Mouse (Mus musculus) kidney, postnatal 4 days (tissue): ENCODE results near the gene Fam118a.
"Not testable (repeated sequence)": the region's sequence is repeated elsewhere in the genome, so short reads cannot be mapped to it uniquely, and the experiment has no call there.

ENCODE experiments used
- DNase-seq, 2 experiments: peaks; one replicate each; pipeline ENCODE4 v3.0.0; 2021; ENCODE audit warnings: mixed read lengths in 2 of 2

Gene Fam118a

DNA sequence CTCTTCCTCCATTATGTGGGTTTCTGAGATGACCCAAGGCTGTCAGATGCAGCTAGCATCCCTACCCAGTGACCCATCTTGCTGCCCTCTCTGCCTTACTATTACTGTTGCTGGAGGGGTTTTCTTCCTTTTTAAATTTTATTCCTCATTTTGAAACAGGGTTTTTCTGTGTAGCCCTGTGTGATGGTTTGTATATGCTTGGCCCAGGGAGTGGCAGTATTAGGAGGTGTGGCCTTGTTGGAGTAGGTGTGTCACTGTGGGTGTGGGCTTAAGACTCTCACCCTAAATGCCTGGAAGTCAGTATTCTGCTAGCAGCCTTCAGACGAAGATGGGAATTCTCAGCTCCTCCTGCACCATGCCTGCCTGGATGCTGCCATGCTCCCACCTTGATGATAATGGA is at the start of gene Fam118a:
Gene Fam118a (plus strand): TSS at position 301 of the 400 bp plus-strand sequence.
- not testable (repeated sequence) for DNase-seq

DNA sequence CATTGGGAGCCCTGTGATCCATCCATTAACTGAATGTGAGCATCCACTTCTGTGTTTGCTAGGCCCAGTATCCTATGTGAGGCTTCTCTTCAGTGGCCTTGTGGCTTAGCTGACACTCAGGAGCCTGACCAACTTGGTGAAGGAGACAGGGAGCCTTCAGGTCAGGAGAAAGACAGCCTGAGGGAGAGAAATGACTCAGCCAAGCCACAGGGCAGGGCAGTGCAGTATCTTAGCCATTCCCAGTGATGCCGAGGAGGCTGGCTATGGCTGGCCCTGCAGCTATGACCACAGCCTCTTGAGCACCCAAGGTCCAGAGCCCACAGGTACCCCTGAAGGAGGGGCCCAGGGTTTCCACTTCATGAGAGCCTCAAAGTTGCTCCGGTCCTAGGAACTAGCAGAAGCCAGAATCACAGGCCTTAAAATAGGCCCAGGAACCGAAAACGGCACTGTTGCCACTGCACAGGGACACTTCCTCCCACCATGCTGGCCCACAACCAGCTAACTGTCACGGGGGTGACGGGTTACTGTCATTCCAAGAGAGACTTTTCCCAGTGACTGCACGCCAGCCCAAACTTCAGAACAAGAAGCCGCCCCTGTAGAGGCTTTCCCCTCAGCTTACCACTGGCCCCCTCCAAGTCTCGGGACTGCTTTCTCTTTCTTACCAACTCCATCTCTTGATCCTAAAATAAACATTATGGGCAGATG is 47.0 kb upstream of the Fam118a start:
- no peak for DNase-seq

DNA sequence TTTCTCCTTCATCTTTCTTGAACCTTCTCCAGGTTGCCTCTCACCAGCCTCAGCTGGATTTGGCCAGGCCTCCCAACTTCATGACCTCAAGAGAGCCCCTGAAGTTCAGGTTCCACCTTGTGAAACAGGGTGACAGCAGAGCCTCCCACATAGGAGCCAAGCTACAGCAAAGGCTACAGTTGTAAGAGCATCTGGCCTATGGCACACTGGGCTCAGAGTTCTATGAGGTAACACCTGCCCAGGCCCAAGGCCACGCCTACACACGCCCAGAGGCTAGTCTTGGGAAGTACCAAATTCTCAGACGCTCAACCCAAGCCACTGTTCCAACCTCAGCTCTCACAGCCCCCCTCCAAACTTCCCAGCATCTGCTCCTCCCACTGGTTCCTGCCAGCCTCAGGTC is 45.9 kb upstream of the Fam118a start:
- DNase-seq: no peak

DNA sequence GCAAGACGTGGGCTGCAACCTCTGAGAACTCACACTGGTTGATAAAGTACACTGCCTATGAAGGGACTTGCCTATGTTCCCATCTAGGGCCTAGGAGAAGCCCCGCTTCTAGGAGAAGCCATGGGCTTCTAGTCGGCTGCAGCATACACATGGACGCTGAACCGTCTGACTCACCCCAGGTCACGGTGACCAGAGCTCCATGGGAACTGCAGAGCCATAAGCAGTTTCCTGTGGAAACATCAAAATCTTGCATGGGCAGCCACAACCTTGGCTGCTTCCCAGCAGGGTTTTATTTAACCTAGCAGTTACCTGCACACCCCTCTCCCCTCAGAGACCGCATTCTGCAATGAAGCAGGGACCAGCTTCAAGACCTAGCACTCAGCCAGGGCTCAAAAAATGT is 45.0 kb upstream of the Fam118a start:
- no peak for DNase-seq

DNA sequence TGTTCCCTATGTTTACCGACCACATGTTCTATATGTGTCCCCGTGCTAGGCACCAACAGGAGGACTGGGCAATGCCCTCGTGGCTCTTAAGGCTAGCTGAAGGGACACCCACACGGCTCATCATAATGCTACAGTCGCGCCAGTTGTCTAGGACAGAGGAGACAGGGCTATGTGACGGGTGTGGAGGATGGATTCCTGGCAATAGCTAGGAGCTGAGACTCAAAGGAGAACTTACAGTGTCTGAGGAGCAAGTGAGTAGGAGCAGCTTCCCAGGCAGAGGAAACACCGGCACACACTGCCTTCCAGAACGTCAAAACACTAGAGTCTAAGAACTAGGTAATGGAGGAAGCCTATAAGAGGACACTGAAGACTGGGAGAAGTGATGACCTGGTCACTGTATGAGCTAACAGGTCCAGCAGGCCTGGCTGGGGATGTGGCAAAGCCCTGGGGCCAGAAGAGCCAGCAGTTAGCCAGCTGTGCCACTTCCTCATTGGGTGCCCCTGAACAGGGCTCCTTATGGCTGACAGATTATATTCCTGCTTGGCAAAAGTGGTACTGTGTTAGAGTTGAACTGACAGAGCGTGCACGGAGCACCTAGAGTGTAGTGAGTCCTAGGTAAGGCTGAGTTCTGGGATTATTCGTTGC is 43.1 kb upstream of the Fam118a start:
- no peak for DNase-seq

DNA sequence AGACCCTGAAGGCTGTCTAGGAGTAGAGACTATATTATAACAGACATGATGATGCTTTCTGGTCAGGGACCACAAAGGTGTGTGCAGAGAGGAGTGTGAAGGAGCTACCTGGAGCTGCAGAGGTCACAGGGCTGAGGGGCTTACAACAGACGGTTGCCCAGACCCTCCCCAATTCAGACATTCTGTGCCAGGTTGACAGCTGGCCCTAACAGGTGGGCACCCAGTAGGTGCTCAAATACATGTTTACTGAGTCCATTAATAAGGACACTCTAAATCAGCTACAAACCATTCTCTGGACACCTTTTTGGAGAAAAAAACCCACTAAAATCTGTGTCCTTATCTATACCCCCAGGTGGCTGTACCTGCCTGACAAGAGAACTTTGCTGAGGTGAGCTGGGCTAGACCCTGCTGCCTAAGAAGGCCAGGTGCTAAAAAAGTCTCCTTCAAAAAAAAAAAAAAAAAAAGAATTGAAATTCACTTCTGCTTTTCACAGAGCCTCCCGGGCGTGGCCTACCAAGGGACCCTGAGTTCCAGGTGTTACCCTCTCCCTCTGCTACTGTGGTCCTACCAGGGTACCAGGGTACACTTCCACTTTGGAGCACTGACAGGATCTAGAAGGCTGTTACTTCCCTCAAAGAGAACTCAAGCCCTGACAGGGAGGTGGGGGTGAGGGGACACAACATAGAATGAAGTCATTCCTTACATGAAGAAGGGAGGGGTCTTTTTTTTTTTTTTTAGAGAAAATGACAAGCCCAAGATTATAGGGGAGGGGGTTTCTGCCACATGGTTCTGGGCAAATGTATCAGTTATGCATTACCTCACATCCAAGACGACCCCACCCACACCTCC is 42.4 kb upstream of the Fam118a start:
- no peak for DNase-seq

DNA sequence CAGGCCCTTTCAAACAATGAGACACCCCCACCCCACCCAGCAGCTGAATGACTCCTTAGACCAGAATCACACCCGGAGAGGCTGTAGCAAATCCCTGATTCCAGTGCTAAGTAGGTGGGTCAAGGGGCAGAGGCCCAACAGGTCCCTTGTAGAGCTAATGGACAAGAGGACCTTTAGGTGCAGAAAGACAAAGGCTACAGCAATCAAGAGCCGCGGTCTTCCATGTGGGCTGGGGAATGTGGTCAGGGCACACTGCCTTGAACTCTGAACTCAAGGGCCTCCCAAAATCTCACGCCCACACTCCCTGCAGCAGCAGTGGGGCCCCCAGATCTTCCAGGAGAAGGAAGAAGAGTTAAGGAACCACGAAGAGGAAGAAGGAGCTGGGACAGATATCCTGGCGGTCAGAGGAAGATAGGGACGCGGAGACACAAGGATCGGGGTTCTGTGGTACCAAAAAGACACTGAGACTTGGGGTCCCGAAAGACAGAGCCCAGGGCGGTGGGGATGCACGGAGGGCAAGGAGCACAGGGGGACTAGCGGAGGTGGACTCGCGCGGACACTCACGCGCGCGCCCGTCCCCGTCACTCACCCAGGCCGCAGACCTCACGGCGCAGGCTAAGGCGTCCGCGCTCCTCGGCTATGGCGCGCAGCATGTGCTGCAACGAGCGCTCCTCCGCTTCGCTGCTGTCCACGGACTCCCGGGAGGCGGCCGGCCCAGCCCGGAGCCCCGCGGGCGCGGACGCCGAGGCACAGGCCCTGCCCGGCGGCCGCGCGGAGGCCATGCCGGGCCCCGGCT is 41.5 kb upstream of the Fam118a start:
- DNase-seq: peak in 1 of 2 experiments; percentile 57

DNA sequence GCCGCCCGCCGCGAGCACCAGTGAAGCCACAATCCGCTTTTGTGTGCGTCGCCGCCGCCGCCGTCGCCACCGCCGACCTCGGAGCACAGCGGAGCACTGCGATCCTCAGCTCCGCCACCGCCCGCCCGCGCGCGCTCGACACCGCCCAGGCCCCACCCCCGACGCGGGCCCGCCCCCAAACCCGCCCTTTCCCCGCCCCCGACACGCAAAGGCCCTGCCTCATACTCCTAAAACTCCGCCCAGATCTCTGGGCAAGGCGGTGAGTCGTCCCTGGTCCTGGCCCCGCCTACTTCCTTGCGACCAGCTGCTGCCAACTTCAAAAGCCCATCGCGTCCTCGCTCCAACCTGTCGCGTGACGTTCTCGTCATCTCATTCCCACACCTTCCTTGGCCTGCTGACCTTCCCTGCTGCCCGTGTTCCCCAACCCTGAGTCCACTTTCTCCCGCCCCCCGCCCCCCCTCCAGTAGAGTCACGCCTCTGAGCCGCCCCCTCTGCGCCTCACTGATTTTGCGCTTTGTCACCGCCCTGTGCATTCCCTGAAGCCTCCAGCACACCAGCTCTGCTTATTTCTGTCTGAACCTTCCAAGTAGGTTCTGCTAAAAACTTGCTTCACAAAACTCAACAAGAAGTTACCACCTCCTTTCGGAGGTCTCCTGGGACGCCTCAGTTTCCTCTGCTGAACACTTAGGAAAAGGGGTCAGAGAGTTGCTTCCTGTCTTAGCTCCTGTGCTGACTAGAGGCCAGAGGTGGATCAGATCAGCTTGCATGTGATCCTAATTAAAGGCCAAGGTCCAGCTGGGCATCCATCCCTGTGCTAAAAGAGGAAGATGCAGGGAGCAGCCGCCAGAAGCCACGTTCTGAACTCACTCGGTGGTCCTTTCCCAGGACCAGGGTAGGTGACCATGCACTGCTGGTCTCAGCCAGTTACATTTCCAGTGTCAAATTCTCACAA is 40.6 kb upstream of the Fam118a start, which contains the start of gene 5031439G07Rik:
Gene 5031439G07Rik (minus strand): TSS at position 678 of the 952 bp plus-strand sequence.
- DNase-seq: peak; percentile 92 to 96

DNA sequence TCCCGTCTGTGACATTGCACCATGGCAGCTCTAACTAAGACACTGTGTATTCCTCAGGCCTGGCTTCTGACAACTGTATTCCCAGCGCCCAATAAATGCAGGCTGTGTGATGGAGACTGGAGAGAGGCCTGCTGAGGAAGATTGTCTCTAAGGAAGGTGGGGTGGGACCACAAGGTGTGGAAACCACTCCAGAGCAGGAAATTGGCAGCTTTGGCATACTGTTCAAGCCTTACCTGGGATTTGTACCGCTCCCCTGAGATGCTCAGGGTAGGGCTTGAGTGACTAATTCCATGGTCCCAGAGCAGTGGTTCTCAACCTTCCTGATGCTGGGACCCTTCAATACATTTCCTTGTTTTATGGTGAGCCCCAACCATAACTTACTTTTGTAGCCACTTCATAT is 39.6 kb upstream of the Fam118a start:
- DNase-seq: no peak

DNA sequence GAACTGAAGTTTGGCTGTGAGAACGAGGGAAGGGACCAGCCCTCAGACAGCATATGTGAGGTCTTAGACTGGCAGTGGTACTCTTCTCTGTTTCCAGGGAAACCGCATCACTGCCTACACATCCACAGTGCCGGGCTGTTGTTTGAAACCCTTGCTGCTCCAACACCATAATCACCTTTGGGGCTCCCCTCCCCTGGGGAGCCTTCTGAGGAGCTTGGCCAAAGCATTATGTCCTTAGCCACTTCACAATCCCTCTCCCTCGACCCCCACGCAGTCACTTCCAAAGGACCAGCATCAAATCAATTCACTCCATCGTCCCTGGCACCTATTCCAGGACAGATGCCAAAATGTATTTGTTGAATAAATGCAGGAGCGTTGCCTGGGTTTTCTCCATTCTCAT is 39.0 kb upstream of the Fam118a start:
- no peak for DNase-seq

DNA sequence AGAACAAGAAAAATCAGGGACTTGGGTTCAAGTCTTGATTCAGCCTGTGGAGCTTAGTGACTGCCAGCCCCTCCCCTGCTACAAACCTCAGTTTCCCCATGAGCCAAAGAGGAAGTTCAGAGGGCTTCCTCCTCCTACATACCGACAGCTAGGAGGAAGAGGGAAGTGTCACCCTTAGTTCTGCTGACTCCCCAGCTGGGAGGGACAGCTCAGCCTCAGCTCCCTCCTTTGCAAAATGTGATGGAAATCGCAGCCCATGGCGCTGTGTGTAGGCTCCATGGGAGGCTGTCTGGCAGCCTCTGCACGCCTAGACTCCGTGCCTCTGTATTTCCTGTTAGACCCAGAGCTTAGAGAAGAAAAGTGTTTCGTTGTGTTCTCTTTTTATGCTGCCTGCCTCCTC is 34.2 kb upstream of the Fam118a start:
- no peak for DNase-seq

DNA sequence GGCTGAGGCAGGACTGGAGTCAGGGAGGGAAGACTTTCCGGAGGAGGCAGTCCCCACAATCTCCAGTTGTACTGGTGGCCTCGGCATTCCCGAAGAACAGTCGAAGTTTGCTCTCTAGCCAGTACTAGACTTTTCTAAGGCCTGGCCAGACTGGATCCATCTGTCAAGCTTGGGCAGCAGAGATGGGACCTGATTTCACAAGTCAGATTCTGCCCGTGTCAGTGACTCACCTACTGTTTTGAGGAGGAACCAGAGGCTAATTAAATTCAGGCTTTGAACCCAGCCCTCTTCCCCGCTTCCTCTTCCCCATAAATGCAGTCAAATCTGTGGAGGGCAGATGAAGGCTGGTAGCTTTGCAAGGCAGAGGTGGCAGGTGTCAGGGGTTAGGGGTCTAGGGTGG is 33.7 kb upstream of the Fam118a start:
- no peak for DNase-seq

DNA sequence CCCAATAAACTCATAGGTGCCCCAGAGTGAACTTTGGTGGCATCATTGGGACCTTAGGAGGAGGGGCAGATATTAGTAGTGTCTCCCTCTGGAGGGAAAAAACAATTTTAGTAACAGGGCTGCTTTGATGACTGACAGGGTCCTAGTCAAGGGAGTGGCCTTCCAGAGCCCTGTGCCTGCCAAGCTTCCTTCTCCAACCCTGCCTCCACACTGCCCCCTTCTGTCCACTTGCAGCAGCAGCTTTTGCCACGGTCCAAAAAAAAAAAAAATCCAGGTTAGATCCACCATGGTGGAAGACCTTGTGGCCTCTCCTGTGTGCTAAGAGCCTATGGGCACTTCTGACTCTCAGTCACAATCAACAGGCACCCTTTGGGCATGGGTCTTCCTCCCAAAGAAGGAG is 32.8 kb upstream of the Fam118a start:
- peak; percentile 77 to 82 for DNase-seq

DNA sequence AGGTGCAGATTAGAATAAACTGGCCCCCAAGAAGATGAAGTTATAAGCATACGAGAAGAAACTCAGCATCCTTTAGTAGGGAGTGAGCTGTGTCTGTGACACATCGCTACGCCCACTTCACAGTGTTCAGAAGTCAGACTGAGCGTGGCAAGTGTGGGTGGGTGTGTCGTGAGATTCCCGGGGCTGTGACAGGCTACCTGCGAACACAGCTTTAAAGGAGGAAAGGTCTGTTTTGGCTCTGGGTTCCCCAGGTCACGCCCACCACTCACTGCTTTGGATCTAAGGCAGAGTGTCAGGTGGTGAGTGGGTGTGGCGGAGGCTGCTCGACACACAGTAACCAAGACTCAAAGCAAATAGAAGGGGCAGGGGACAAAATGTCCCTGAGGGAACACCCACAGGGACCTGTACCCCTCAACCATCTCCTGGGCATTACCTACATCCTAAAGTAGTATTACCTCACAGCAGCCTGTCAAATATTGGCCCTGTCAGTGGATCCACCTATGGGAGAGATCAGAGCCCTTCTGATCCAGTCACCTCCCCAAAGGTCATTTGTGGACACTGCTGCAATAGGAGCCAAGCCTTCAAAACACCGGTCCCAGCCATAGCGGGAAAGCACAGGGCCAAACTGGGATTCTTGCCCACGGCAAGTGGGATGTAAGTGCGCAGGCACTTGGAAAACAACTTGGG is 30.8 kb upstream of the Fam118a start:
- DNase-seq: no peak

DNA sequence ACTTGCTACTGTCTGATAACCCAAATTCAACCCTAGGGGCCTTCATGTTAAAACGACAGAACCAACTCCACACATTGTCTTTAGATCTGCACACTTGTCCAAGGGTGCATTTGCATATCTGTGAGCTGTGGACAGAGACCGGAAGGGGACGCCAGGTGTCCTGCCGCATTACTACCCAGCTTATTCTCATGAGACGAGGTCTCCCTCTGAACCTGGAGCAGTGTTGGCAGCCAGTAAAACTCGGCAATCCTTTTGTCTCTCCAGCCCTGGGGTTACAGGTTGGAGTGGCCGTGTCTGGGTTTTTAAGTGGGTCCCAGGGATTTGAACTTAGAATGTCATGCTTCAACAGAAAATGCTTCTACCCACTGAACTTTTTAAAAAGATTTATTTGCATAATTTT is 28.8 kb upstream of the Fam118a start:
- no peak for DNase-seq

DNA sequence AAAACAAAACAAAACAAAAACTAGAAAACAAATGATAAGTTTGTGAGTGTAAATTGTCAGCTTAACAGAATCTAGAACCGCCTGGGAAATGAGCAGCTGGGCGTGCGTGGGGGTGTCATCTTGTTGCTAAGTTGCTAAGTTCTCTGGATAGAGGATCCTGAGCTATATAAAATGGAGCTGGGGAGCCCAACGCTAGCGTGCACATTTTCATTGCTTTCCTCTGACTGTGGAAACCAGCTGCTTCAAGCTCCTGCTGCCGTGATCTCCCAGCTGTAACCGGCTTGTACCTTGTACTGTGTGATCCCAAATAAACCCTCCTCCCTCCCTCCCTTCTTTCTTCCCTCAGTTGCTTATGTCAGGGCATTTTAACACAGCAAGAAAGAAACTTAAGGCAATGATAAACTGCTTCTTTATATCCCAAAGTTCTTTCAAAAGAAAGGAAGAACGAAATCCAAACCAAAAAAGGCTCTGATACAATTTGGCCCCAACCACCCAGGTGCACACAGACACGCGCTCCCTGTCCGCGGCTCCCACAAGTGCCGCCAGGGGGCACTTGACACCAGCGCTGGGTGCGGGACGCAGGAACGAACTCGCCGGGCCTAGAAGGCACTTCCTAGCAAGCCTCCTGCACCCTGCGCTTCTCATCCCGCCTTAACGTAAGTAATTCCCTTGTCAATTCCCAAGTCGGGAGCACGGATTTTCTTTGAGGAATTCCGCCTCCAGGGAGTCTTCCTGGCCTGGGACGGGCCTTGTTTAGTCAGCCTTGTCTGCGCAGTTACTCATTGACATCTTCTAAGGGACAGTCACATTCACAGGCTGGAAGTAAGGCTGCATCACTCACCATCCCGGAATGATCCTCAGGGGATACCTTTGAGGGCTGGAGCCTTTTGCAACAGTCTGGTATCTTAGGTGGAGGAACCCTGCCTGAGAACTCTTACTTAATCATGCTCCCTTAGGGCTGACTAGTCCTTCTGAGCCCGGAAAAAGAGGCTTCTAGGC is 27.5 kb upstream of the Fam118a start:
- DNase-seq: peak; percentile 88 to 92

DNA sequence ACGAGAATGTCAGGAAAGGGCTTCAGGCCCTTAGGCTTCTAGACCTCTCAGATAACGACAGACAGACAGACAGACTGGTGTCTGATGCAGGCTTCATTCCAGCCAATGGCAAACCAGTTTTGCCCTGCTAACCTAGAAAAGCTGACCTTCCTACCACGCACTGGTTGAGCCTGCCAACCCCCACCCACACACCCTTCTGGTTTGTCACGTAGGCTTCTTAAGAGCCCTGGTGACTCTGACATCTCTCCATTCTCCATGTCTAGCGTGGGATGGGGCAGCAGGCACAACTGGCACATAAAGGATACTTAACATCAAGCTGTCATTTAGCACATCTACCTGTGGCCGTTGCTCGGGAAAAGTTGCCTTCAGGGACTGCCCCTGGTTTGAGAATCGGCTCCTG is 19.1 kb upstream of the Fam118a start:
- DNase-seq: no peak

DNA sequence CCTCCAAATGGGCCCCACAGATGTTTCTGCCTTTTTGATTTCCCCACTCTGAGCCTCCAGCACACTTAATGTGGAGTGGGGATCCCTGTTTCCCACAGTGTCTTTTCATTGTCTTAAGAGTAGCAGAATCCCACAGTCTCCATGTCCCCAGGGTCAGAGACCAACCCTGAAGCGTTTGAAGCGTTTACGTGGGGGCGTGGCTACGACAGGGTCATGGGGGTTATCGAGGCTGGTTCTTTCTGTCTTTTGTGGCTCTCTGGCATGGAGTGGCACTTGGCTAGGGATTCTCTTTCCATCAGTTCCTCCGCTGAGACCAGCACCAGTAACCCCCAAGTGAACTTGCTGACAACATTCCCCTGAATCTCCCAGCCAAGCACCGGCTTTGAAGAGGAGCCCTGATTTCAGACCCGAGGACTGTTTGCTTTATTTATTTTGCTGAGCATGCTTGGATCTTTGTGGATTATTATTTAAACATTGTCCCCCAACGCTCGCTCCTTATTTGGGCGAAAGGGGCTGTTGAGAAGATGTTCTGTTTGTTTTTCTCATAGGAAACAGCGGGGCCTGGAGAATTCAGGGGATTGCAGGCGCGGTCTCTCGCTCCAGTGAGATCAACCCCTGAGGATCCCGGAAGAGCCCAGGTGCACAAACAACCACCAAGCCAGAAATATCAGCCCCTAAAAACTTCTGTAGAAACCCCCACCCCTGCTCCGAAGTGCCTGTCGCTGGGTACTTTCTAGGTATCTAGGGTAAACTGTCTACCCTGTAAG is 16.7 kb upstream of the Fam118a start:
- DNase-seq: peak; percentile 24 to 42

DNA sequence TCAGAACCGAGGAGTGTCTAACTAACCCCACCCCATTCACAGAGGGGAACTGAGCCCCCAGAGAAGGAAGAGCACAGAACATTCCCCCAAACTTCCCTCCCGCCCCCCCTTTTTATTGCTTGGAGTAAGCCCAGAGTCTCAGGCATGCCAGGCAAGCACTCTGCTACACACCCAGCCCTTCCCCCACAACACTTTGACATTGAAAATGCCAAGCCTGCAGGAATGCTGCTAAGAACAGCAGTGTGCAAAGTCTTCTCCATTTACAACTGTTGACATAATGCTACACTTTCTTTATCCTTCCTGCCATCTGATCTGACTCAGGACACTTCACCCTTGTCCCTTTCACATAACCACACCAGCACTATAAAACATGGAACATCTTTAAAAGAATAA is 16.1 kb upstream of the Fam118a start:
- DNase-seq: peak; percentile 54 to 65
